Mouse (Mus musculus) neural tube, embryonic 11.5 days (tissue): ENCODE measurements around the gene Pias3. TPM values are rescaled to one million over a fixed set of nuclear protein-coding genes. Genes with fewer than 3 reads are reported as not detected.

Experiments
- ATAC-seq: fragments of 200-750 bp; cut with Nextera tagmentation; 2 replicates; pipeline ENCODE4 v1.8.0; 2017; ENCODE audit warnings: moderate number of reproducible peaks, mild to moderate bottlenecking, moderate TSS enrichment, moderate library complexity; ENCODE audit not compliant: insufficient read depth, low FRiP score, low TSS enrichment
- DNase-seq: peaks from one replicate; pipeline ENCODE4 v3.0.0-alpha.2; 2015; ENCODE audit warnings: low spot score
- H3K27ac ChIP-seq: fragments of 300-500 bp; sonication (generic); 2 replicates; pipeline ENCODE4 v1.5.1; 2014; ENCODE audit warnings: low read depth, mild to moderate bottlenecking, low read length
- H3K27me3 ChIP-seq: fragments of 300-500 bp; sonication (generic); 2 replicates; pipeline ENCODE4 v1.6.1; 2014; ENCODE audit warnings: mild to moderate bottlenecking, low read length, mixed read lengths; ENCODE audit not compliant: control insufficient read depth, insufficient read depth
- H3K36me3 ChIP-seq: fragments of 300-500 bp; sonication (generic); 2 replicates; pipeline ENCODE4 v1.6.1; 2014; ENCODE audit warnings: mild to moderate bottlenecking, low read length, moderate library complexity, mixed read lengths; ENCODE audit not compliant: control insufficient read depth, insufficient read depth
- H3K4me1 ChIP-seq: fragments of 300-500 bp; sonication (generic); 2 replicates; pipeline ENCODE4 v1.6.1; 2014; ENCODE audit warnings: low read length, mixed read lengths; ENCODE audit not compliant: control insufficient read depth, insufficient read depth
- H3K4me2 ChIP-seq: fragments of 300-500 bp; sonication (generic); 2 replicates; pipeline ENCODE4 v1.6.1; 2014; ENCODE audit warnings: low read depth, mild to moderate bottlenecking, moderate library complexity
- H3K4me3 ChIP-seq: fragments of 300-500 bp; sonication (generic); 2 replicates; pipeline ENCODE4 v1.5.1; 2014; ENCODE audit warnings: low read depth, low read length
- H3K9ac ChIP-seq: fragments of 300-500 bp; sonication (generic); 2 replicates; pipeline ENCODE4 v1.6.1; 2014; ENCODE audit warnings: mild to moderate bottlenecking, low read length
- H3K9me3 ChIP-seq: fragments of 300-500 bp; sonication (generic); 2 replicates; pipeline ENCODE4 v1.6.1; 2016; ENCODE audit warnings: low read length; ENCODE audit not compliant: control insufficient read depth
- WGBS: fragments of 180-500 bp; shearing (Covaris S2); extraction: QIAGEN DNeasy Blood & Tissue Kit; methylation state at CpG from one replicate; pipeline ENCODE4 v1.1.7; 2014; 5-methylcytosine and 5-hydroxymethylcytosine counted together
- polyA plus RNA-seq: library from polyadenylated mRNA; unstranded; fragments of >200 nt; fragmentation: Nextera tagmentation; extraction: Ambion mirVana; gene quantifications from 2 replicates; pipeline ENCODE4 v1.2.1, GENCODE M21; 2014

The Pias3 gene
- polyA plus RNA-seq, 1 experiment from 2014 or later, result 30.3 TPM

GRCm38 (mm10) chr3:96746829-96747228 lies 50.6 kb downstream of the Pias3 start:
- H3K4me2 ChIP-seq, result no peak overlapping the region
- no peaks in the 10 kb centered on the region for H3K27me3 ChIP-seq
- WGBS, result 78% methylated on average over 1 of the region's 1 CpGs
- DNase-seq (no peak), ATAC-seq (no peak)
- H3K36me3 ChIP-seq, result no peaks in the 10 kb centered on the region
- H3K9ac ChIP-seq, result no peak overlapping the region
- H3K4me3 ChIP-seq, result no peak overlapping the region
- no peaks in the 10 kb centered on the region for H3K9me3 ChIP-seq
- no peak overlapping the region for H3K27ac ChIP-seq
- no peaks in the 10 kb centered on the region for H3K4me1 ChIP-seq

Other genes starting within 250 kb of the Pias3 start
- not detected in 2 replicates for gene BC107364, start 244.1 kb upstream of the Pias3 start, polyA plus RNA-seq
- gene Hfe2, start 171.2 kb upstream of the Pias3 start, polyA plus RNA-seq, result 3.1 and 3.6 TPM in 2 replicates
- 50.4 and 62.7 TPM in 2 replicates for gene Txnip, start 138.4 kb upstream of the Pias3 start, polyA plus RNA-seq
- gene Gm16253, start 119.4 kb upstream of the Pias3 start, polyA plus RNA-seq, result 0.46 and 0.49 TPM in 2 replicates
- 12.8 and 15.8 TPM in 2 replicates for gene Polr3gl, start 102.2 kb upstream of the Pias3 start, polyA plus RNA-seq
- 2.8 and 3.6 TPM in 2 replicates for gene Ankrd34a, start 99.7 kb upstream of the Pias3 start, polyA plus RNA-seq
- 8.0 and 8.7 TPM in 2 replicates for gene Lix1l, start 95.2 kb upstream of the Pias3 start, polyA plus RNA-seq
- 187 and 188 TPM in 2 replicates for gene Rbm8a, start 66.5 kb upstream of the Pias3 start, polyA plus RNA-seq
- 40.5 and 45.9 TPM in 2 replicates for gene Pex11b, start 61.0 kb upstream of the Pias3 start, polyA plus RNA-seq
- not detected in 2 replicates for gene Gm42957, start 60.9 kb upstream of the Pias3 start, polyA plus RNA-seq
- gene Itga10, start 50.8 kb upstream of the Pias3 start, polyA plus RNA-seq, result 0.72 and 0.86 TPM in 2 replicates
- gene Ankrd35, start 26.3 kb upstream of the Pias3 start, polyA plus RNA-seq, result 0.11 and 0.16 TPM in 2 replicates
- gene Nudt17, start 12.2 kb downstream of the Pias3 start, polyA plus RNA-seq, result 12.7 and 14.3 TPM in 2 replicates
- 38.4 and 43.7 TPM in 2 replicates for gene Polr3c, start 31.2 kb downstream of the Pias3 start, polyA plus RNA-seq
- 79.6 and 81.6 TPM in 2 replicates for gene Rnf115, start 31.3 kb downstream of the Pias3 start, polyA plus RNA-seq
- 0.18 TPM in 1 of 2 replicates, not detected in the other for gene Pdzk1, start 132.9 kb downstream of the Pias3 start, polyA plus RNA-seq
- gene Cd160, start 133.0 kb downstream of the Pias3 start, polyA plus RNA-seq, result 0.15 TPM in 1 of 2 replicates, not detected in the other
- 3.5 and 5.7 TPM in 2 replicates for gene Gja5, start 208.3 kb downstream of the Pias3 start, polyA plus RNA-seq
- 34.1 and 35.9 TPM in 2 replicates for gene Gpr89, start 209.0 kb downstream of the Pias3 start, polyA plus RNA-seq
- not detected in 2 replicates for gene Gja8, start 229.6 kb downstream of the Pias3 start, polyA plus RNA-seq